Mouse (Mus musculus): ENCODE measurements around the gene Mien1. TPM values are rescaled to one million over a fixed set of nuclear protein-coding genes. Genes with fewer than 3 reads are reported as not detected.

The Mien1 gene
- polyA plus RNA-seq, 1 experiment from 2014 or later: 108 TPM

DNA sequence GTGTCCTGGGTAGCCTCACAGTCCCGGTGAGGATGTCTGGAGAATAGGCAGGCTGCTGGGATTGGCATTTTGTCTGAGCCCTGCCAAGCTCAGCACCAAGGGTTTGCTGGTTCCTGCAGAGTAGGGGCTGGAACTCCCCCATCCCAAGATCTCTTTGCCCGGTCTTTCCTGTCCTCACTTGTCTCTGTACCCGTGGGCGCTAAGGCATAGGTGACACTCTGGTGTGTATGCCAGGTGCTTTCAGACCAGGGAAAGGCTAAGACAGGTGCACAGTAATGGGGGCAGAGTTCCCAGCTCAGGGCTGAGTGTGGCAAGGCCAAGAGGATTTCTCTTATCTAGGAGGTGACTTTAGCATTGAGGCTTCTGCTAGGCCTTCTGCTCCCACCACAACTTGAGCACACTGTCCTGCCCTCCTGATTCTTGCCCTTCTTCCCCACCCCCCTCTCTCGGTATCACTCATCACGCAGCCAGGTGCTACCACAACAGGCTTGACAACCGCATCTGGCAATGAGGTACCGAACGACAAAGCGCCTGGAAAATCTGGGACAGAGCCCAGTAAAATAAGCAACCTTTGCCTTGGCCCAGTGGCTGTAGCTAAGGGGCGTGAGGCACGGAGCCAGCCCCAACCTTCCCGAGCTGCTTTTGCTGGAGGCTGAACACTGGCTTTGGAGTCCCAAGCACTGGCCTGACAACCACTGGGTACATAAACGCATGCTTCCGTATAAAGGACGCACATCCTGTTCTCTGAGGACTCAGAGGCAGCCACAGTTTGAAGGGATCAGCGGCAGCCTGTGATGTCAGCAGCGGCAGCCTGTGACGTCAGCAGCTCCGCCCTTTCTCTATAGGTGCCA, 11.4 kb upstream of the Mien1 start:
- no peak for ATAC-seq (ENCODE audit: low FRiP score, low TSS enrichment)
- H3K9me3 ChIP-seq (ENCODE audit: low read length): no peaks in the 10 kb centered on the region
- H3K4me3 ChIP-seq (ENCODE audit: low read length): peak overlapping the region; percentile 47
- H3K4me1 ChIP-seq (ENCODE audit: insufficient read depth, low read length): peaks cover 14% of the 10 kb centered on the region
- H3K27me3 ChIP-seq (ENCODE audit: insufficient read depth, low read length): 0 out of 2 replicates have a peak, but pooled peaks cover 4% of the 10 kb centered on the region
- WGBS: 79% methylated on average over 20 of the region's 20 CpGs
- peak overlapping the region; percentile 57; the same call in 1 of the 2 replicates for H3K27ac ChIP-seq (ENCODE audit: low read length)
- H3K4me2 ChIP-seq (replicated peaks; ENCODE audit: low read depth, low read length): peak overlapping the region; percentile 55
- H3K9ac ChIP-seq (replicated peaks; ENCODE audit: low read length): no peak overlapping the region; the same call in 1 of the 2 replicates
- H3K36me3 ChIP-seq (ENCODE audit: insufficient read depth, low read length): peaks cover 9% of the 10 kb centered on the region

DNA sequence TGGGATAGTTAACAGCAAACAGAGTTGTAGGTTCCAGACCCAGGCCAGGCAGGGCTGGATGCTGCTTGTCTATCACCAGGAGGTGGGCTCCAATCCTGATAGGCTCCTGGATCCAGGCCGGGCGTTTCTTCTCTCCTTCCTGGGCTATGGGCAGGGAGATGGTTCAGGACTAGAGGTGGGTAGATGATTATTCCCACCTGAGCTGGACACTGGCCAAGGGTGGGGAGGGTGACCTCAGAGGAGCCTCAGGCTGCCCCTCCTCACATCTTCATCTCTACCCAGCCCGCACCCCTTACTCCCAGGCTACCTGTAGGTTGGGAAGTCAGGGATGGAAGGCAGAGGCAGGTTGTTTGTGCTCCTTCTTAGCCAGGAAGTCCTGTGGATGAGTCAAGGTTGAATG, 10.6 kb upstream of the Mien1 start:
- WGBS: 63% methylated on average over 3 of the region's 3 CpGs
- H3K9ac ChIP-seq (replicated peaks; ENCODE audit: low read length): no peak overlapping the region; the same call in 1 of the 2 replicates

DNA sequence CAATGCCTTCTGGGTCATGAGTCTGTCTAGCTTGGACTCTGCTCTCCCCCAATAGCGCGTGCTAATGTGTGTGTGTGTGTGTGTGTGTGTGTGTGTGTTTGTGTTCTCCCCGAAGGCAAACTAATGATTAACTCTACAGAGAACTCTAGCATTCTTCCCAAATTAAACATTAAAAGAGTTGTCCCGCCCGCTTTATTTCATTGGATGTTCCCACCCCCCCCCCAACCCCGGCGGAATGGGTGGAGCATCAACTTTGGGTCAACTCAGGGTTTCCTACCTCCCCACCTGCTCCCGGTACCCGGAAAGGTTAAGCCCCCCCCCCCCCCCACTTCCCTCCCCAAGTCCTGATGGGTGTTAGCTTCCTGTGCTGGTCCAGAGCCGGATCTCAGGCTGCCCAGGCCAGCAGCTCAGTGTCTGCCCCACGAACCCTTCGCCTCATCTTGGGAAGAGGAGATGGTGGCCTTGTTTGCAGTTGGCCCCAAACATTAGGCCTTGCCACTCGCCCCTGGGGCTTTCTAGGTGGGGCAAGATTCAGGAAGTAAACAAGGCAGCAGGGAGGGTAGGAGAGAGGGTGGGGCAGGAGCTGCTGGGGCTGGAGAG, 9.5 kb upstream of the Mien1 start:
- peak; percentile 47; the same call in 1 of the 2 replicates for ATAC-seq (ENCODE audit: low FRiP score, low TSS enrichment)
- Histone ChIP-seq H3K4me3 (ENCODE audit: low read length) (peak overlapping the region; percentile 56), H3K9ac (replicated peaks; ENCODE audit: low read length) (peak overlapping the region; percentile 75; the same call in 1 of the 2 replicates), H3K4me2 (replicated peaks; ENCODE audit: low read depth, low read length) (peak overlapping the region; percentile 55), H3K4me1 (ENCODE audit: insufficient read depth, low read length) (peaks cover 14% of the 10 kb centered on the region), H3K27me3 (ENCODE audit: insufficient read depth, low read length) (0 out of 2 replicates have a peak, but pooled peaks cover 4% of the 10 kb centered on the region), H3K36me3 (ENCODE audit: insufficient read depth, low read length) (no peaks in the 10 kb centered on the region), H3K27ac (ENCODE audit: low read length) (peak overlapping the region; percentile 99), H3K9me3 (ENCODE audit: low read length) (no peaks in the 10 kb centered on the region)
- WGBS: 29% methylated on average over 13 of the region's 13 CpGs

More for the DNA sequence above, 10.6 kb upstream of the Mien1 start:
- Histone ChIP-seq H3K9me3 (ENCODE audit: low read length) (no peaks in the 10 kb centered on the region), H3K4me3 (ENCODE audit: low read length) (peak overlapping the region; percentile 47), H3K36me3 (ENCODE audit: insufficient read depth, low read length) (peaks cover 3% of the 10 kb centered on the region; the same call in 1 of the 2 replicates), H3K4me1 (ENCODE audit: insufficient read depth, low read length) (peaks cover 14% of the 10 kb centered on the region), H3K27ac (ENCODE audit: low read length) (peak overlapping the region; percentile 83; the same call in 1 of the 2 replicates), H3K27me3 (ENCODE audit: insufficient read depth, low read length) (0 out of 2 replicates have a peak, but pooled peaks cover 4% of the 10 kb centered on the region), H3K4me2 (replicated peaks; ENCODE audit: low read depth, low read length) (peak overlapping the region; percentile 55)
- no peak for ATAC-seq (ENCODE audit: low FRiP score, low TSS enrichment)

DNA sequence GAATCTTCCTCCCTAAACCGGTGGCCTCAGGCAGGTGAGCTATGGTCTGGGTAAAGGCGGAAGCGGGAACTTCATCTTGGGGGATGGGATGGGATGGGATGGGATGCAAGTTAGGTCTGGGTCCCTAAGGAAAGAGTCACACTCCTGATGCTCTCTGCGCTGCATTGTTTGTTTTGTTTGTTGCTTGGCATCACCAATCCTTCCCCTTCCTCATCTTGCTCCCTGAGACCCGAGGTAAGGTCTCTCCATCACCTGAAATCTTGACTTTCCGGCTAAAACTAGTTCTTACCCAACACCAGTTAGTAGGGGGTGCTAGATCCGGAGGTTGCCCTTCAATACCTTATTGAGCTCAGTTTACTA, 8.7 kb upstream of the Mien1 start:
- Histone ChIP-seq H3K4me3 (ENCODE audit: low read length) (peak overlapping the region; percentile 56), H3K9ac (replicated peaks; ENCODE audit: low read length) (peak overlapping the region; percentile 75), H3K27me3 (ENCODE audit: insufficient read depth, low read length) (0 out of 2 replicates have a peak, but pooled peaks cover 4% of the 10 kb centered on the region), H3K9me3 (ENCODE audit: low read length) (no peaks in the 10 kb centered on the region), H3K27ac (ENCODE audit: low read length) (peak overlapping the region; percentile 99), H3K36me3 (ENCODE audit: insufficient read depth, low read length) (no peaks in the 10 kb centered on the region), H3K4me1 (ENCODE audit: insufficient read depth, low read length) (peaks cover 14% of the 10 kb centered on the region), H3K4me2 (replicated peaks; ENCODE audit: low read depth, low read length) (peak overlapping the region; percentile 53)
- no peak for ATAC-seq (ENCODE audit: low FRiP score, low TSS enrichment)
- 14% methylated on average over 7 of the region's 7 CpGs for WGBS

DNA sequence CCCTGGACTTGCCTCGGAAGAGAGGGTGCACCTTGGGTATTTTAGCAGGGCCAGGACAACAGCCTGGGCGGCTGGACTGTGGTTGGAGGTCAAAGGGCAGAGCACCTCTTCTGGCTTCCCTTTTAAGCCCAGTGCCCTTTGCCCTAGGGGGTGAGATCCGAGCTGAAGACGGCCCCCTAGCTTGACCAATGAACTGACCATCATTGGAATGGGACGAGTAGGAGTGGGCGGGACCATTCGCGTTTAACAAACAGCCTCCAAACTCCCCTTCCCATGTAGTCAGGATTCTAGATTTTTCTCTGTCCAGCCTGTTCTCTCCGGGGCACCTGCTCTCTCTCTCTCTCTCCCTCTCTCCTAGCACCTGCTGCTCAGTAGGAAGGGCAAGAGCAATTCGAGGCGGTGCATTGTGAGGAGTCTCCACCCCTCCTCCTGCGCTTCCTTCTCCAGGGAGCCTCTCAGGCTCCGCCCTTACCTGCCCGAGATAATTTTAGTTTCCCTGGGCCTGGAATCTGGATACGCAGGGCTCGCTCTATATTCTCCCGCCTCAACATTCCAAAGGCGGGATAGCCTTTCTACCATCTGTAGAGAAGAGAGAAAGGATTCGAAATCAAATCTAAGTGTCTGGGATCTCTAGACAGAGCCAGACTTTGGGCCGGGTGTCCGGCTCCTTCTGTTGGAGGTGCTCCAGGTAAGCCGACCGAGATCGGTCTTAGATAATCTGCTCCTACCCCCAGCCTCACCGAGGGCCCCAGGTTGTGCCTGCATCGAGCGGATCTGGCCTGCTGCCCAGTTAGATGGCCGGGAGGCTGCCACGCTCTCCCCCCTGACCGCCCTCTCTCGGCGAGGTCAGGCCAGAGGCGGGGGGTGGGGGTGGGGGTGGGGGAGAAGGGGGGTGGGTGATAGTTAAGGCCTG, 8.0 kb upstream of the Mien1 start:
- H3K27ac ChIP-seq (ENCODE audit: low read length): peak overlapping the region; percentile 99
- H3K9me3 ChIP-seq (ENCODE audit: low read length): no peaks in the 10 kb centered on the region; the same call in 1 of the 2 replicates
- H3K4me3 ChIP-seq (ENCODE audit: low read length): peak overlapping the region; percentile 56
- 2% methylated on average over 32 of the region's 33 CpGs for WGBS
- peaks cover 14% of the 10 kb centered on the region for H3K4me1 ChIP-seq (ENCODE audit: insufficient read depth, low read length)
- peak overlapping the region; percentile 53 for H3K4me2 ChIP-seq (replicated peaks; ENCODE audit: low read depth, low read length)
- 0 out of 2 replicates have a peak, but pooled peaks cover 4% of the 10 kb centered on the region for H3K27me3 ChIP-seq (ENCODE audit: insufficient read depth, low read length)
- H3K9ac ChIP-seq (replicated peaks; ENCODE audit: low read length): peak overlapping the region; percentile 75
- peak; percentile 81 for ATAC-seq (ENCODE audit: low FRiP score, low TSS enrichment)
- H3K36me3 ChIP-seq (ENCODE audit: insufficient read depth, low read length): no peaks in the 10 kb centered on the region

DNA sequence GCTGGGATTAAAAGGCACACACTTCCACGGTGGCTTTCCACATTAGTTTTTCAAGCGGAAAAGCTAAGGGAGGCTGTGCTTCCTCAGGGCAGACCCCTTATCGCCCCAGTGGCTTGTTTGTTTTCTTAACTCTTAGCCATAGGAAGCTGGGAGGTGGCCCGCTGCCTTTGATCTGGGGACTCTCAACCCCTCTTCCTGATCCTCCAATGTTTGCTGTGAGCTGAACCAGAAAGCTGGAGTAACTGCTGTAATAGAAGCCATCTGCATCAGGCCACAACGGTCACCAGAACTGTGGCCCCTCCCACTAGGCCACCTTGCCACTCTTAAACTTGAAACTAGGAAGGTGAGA, 7.4 kb upstream of the Mien1 start, which contains the start of gene Grb7:
Grb7 (plus strand) TSS at position 182 of the 349 bp plus-strand sequence.
- WGBS: 2% methylated on average over 5 of the region's 5 CpGs
- ATAC-seq (ENCODE audit: low FRiP score, low TSS enrichment): peak; percentile 36
- H3K9me3 ChIP-seq (ENCODE audit: low read length): no peaks in the 10 kb centered on the region; the same call in 1 of the 2 replicates
- peak within 1 kb of the TSS; percentile 99 for H3K27ac ChIP-seq (ENCODE audit: low read length)
- H3K4me1 ChIP-seq (ENCODE audit: insufficient read depth, low read length): peaks cover 14% of the 10 kb centered on the region
- H3K4me3 ChIP-seq (ENCODE audit: low read length): peak within 1 kb of the TSS; percentile 56
- H3K27me3 ChIP-seq (ENCODE audit: insufficient read depth, low read length): 0 out of 2 replicates have a peak, but pooled peaks cover 4% of the 10 kb centered on the region
- peak within 1 kb of the TSS; percentile 75 for H3K9ac ChIP-seq (replicated peaks; ENCODE audit: low read length)
- no peaks in the 10 kb centered on the region for H3K36me3 ChIP-seq (ENCODE audit: insufficient read depth, low read length)
- peak within 1 kb of the TSS; percentile 53 for H3K4me2 ChIP-seq (replicated peaks; ENCODE audit: low read depth, low read length)

DNA sequence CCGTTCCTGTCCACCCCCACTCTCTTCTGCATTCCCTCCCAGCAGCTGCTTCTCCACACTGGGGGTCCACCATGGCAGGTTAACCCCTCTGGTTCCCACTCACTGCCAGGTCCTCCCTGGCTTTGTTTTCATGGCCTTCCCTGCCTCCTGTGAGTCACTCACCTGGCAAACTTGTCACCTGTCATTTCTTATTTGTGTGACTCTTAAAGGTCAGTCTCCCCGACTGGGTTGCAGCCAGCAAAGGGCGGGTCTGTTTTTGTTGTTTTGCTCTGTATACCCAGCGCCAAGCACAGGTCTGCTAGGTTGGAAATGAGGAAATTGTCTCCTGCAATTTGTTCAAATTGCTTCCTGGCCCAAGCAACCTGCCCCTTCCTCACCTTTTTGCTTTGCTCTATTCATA, 6.9 kb upstream of the Mien1 start:
- H3K9me3 ChIP-seq (ENCODE audit: low read length): no peaks in the 10 kb centered on the region; the same call in 1 of the 2 replicates
- H3K36me3 ChIP-seq (ENCODE audit: insufficient read depth, low read length): no peaks in the 10 kb centered on the region
- peak overlapping the region; percentile 53 for H3K4me2 ChIP-seq (replicated peaks; ENCODE audit: low read depth, low read length)
- 27% methylated on average over 4 of the region's 4 CpGs for WGBS
- 0 out of 2 replicates have a peak, but pooled peaks cover 4% of the 10 kb centered on the region for H3K27me3 ChIP-seq (ENCODE audit: insufficient read depth, low read length)
- peak overlapping the region; percentile 99 for H3K27ac ChIP-seq (ENCODE audit: low read length)
- H3K4me3 ChIP-seq (ENCODE audit: low read length): no peak overlapping the region
- H3K9ac ChIP-seq (replicated peaks; ENCODE audit: low read length): peak overlapping the region; percentile 48
- no peak for ATAC-seq (ENCODE audit: low FRiP score, low TSS enrichment)
- H3K4me1 ChIP-seq (ENCODE audit: insufficient read depth, low read length): peaks cover 14% of the 10 kb centered on the region

DNA sequence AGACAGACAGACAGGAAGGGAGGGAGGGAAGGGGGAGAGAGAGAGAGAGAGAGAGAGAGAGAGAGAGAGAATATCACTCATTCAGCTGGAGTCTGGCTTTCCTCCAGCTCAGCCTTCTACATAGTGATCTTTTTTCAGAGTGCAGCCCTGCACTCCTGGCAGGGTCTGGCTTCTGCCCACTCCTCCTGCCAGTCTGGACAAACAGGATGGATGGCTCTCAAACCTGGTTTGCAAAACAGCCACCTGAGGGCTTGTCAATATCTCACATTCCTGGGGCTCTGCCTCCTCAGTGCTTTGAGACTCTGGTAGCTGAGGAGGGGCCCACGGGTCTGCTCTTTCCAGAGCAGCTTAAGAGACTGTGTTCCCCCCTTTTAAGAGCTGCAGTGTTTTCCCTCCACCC, 6.4 kb upstream of the Mien1 start:
- ATAC-seq (ENCODE audit: low FRiP score, low TSS enrichment): no peak

DNA sequence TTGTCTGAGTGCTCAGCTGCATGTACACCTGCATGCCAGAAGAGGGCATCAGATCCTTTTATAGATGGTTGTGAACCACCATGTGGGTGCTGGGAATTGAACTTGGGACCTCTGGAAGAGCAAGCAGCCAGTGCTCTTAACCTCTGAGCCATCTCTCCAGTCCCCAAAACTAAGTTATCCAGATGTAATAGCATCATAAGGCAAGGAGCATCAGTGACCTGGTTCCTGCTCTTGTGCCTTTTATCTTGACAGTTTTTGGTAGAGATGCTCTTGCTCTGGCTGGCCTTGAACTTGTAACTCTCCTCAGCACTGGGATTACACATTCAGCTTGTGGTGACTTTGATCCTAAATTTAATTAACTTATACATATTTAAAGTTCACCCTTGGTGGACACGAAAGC, 4.9 kb upstream of the Mien1 start:
- H3K27me3 ChIP-seq (ENCODE audit: insufficient read depth, low read length): 0 out of 2 replicates have a peak, but pooled peaks cover 4% of the 10 kb centered on the region
- peaks cover 12% of the 10 kb centered on the region for H3K4me1 ChIP-seq (ENCODE audit: insufficient read depth, low read length)
- H3K27ac ChIP-seq (ENCODE audit: low read length): no peak overlapping the region
- 97% methylated on average over 1 of the region's 1 CpGs for WGBS
- H3K9me3 ChIP-seq (ENCODE audit: low read length): no peaks in the 10 kb centered on the region; the same call in 1 of the 2 replicates
- H3K9ac ChIP-seq (replicated peaks; ENCODE audit: low read length): no peak overlapping the region
- H3K4me2 ChIP-seq (replicated peaks; ENCODE audit: low read depth, low read length): no peak overlapping the region
- H3K36me3 ChIP-seq (ENCODE audit: insufficient read depth, low read length): no peaks in the 10 kb centered on the region
- ATAC-seq (ENCODE audit: low FRiP score, low TSS enrichment): no peak
- no peak overlapping the region for H3K4me3 ChIP-seq (ENCODE audit: low read length)

More for the DNA sequence above, 6.4 kb upstream of the Mien1 start:
- H3K27me3 ChIP-seq (ENCODE audit: insufficient read depth, low read length): 0 out of 2 replicates have a peak, but pooled peaks cover 4% of the 10 kb centered on the region
- 32% methylated on average over 1 of the region's 1 CpGs for WGBS
- no peaks in the 10 kb centered on the region; the same call in 1 of the 2 replicates for H3K9me3 ChIP-seq (ENCODE audit: low read length)
- H3K4me1 ChIP-seq (ENCODE audit: insufficient read depth, low read length): peaks cover 14% of the 10 kb centered on the region
- no peak overlapping the region for H3K9ac ChIP-seq (replicated peaks; ENCODE audit: low read length)
- no peak overlapping the region for H3K4me3 ChIP-seq (ENCODE audit: low read length)
- H3K36me3 ChIP-seq (ENCODE audit: insufficient read depth, low read length): no peaks in the 10 kb centered on the region
- no peak overlapping the region; the same call in 1 of the 2 replicates for H3K4me2 ChIP-seq (replicated peaks; ENCODE audit: low read depth, low read length)
- peak overlapping the region; percentile 99 for H3K27ac ChIP-seq (ENCODE audit: low read length)
